Mouse (Mus musculus): ENCODE data around the gene Slc7a7. TPM values are rescaled to one million over a fixed set of nuclear protein-coding genes. Genes with fewer than 3 reads are reported as not detected.

Slc7a7 gene
- polyA plus RNA-seq, 1 experiment from 2014 or later = 4.0 TPM

Other genes starting within 250 kb of the Slc7a7 start
- gene Dad1, start 163.7 kb downstream of the Slc7a7 start, polyA plus RNA-seq (2014; fragmentation: Nextera tagmentation; extraction: Ambion mirVana) = 338 and 385 TPM in 2 replicates
- 46.6 and 48.0 TPM in 2 replicates for gene Abhd4, start 163.6 kb downstream of the Slc7a7 start, polyA plus RNA-seq (2014; fragmentation: Nextera tagmentation; extraction: Ambion mirVana)
- gene Olfr49, start 132.8 kb downstream of the Slc7a7 start, polyA plus RNA-seq (2014; fragmentation: Nextera tagmentation; extraction: Ambion mirVana) = not detected in 2 replicates
- 58.6 and 71.2 TPM in 2 replicates for gene Oxa1l, start 56.9 kb downstream of the Slc7a7 start, polyA plus RNA-seq (2014; fragmentation: Nextera tagmentation; extraction: Ambion mirVana)
- gene Mrpl52, start 9.1 kb upstream of the Slc7a7 start, polyA plus RNA-seq (2014; fragmentation: Nextera tagmentation; extraction: Ambion mirVana) = 293 and 337 TPM in 2 replicates
- gene Mmp14, start 13.8 kb upstream of the Slc7a7 start, polyA plus RNA-seq (2014; fragmentation: Nextera tagmentation; extraction: Ambion mirVana) = 36.2 and 58.5 TPM in 2 replicates
- 26.1 and 27.5 TPM in 2 replicates for gene Lrp10, start 46.4 kb upstream of the Slc7a7 start, polyA plus RNA-seq (2014; fragmentation: Nextera tagmentation; extraction: Ambion mirVana)
- gene Rem2, start 58.3 kb upstream of the Slc7a7 start, polyA plus RNA-seq (2014; fragmentation: Nextera tagmentation; extraction: Ambion mirVana) = 37.2 and 44.6 TPM in 2 replicates
- gene Prmt5, start 99.7 kb upstream of the Slc7a7 start, polyA plus RNA-seq (2014; fragmentation: Nextera tagmentation; extraction: Ambion mirVana) = 76.9 and 92.5 TPM in 2 replicates
- gene Haus4, start 136.8 kb upstream of the Slc7a7 start, polyA plus RNA-seq (2014; fragmentation: Nextera tagmentation; extraction: Ambion mirVana) = 13.3 and 14.7 TPM in 2 replicates
- 3.6 and 4.8 TPM in 2 replicates for gene Ajuba, start 159.8 kb upstream of the Slc7a7 start, polyA plus RNA-seq (2014; fragmentation: Nextera tagmentation; extraction: Ambion mirVana)
- 5.4 and 6.1 TPM in 2 replicates for gene 4931414P19Rik, start 188.2 kb upstream of the Slc7a7 start, polyA plus RNA-seq (2014; fragmentation: Nextera tagmentation; extraction: Ambion mirVana)
- gene Psmb5, start 200.2 kb upstream of the Slc7a7 start, polyA plus RNA-seq (2014; fragmentation: Nextera tagmentation; extraction: Ambion mirVana) = 409 and 454 TPM in 2 replicates
- 0.18 TPM in 1 of 2 replicates, not detected in the other for gene Psmb11, start 203.7 kb upstream of the Slc7a7 start, polyA plus RNA-seq (2014; fragmentation: Nextera tagmentation; extraction: Ambion mirVana)
- not detected in 2 replicates for gene Gm17606, start 223.2 kb upstream of the Slc7a7 start, polyA plus RNA-seq (2014; fragmentation: Nextera tagmentation; extraction: Ambion mirVana)
- 11.6 and 12.4 TPM in 2 replicates for gene Cdh24, start 223.6 kb upstream of the Slc7a7 start, polyA plus RNA-seq (2014; fragmentation: Nextera tagmentation; extraction: Ambion mirVana)